Mouse (Mus musculus): Measurements from ENCODE around the gene Tshz3. TPM values are rescaled to one million over a fixed set of nuclear protein-coding genes. Genes with fewer than 3 reads are reported as not detected.

Gene Tshz3
- polyA plus RNA-seq, 1 experiment from 2014 or later: 2.4 TPM

DNA sequence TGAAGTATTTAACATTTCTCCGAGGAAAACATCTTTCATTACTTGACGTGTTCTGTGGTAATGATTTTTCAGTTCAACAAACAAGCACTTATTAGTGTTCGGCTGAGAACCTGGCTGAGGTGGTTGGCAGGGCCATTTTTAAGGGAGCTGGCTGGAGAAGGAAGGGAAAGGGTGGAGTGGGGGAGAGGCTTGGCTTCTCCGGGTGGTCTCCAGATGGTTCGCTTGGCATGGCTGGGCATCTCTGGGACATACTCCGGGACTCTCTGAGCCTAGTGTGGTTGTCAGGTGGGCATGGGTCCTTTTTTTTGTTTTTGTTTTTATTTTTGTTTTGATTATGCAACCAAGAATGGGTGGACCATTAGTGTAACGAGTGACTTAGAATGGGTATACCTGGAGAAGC lies 16.4 kb downstream of the Tshz3 start:
- ATAC-seq (replicated peaks; ENCODE audit: insufficient number of reproducible peaks, insufficient read depth, low FRiP score, low read depth): no peak
- Histone ChIP-seq H3K9me3 (replicated peaks) (no peaks in the 10 kb centered on the region), H3K4me3 (no peak overlapping the region), H3K27me3 (no peaks in the 10 kb centered on the region), H3K9ac (no peak overlapping the region), H3K27ac (no peak overlapping the region), H3K4me2 (no peak overlapping the region), H3K4me1 (replicated peaks) (peaks cover 2% of the 10 kb centered on the region; the same call in 1 of the 2 replicates), H3K36me3 (no peaks in the 10 kb centered on the region)
- 71% methylated on average over 7 of the region's 7 CpGs for WGBS

GRCm38 (mm10) chr7:36717192-36717591 lies 19.3 kb downstream of the Tshz3 start:
- Histone ChIP-seq H3K9ac (no peak overlapping the region), H3K4me2 (no peak overlapping the region), H3K9me3 (replicated peaks) (no peaks in the 10 kb centered on the region), H3K36me3 (no peaks in the 10 kb centered on the region), H3K4me1 (replicated peaks) (no peaks in the 10 kb centered on the region; the same call in 1 of the 2 replicates), H3K4me3 (no peak overlapping the region), H3K27ac (no peak overlapping the region), H3K27me3 (no peaks in the 10 kb centered on the region)
- 48% methylated on average over 6 of the region's 6 CpGs for WGBS
- no peak for ATAC-seq (replicated peaks; ENCODE audit: insufficient number of reproducible peaks, insufficient read depth, low FRiP score, low read depth)

GRCm38 (mm10) chr7:36720830-36721229 lies 22.9 kb downstream of the Tshz3 start:
- H3K4me3 ChIP-seq: no peak overlapping the region
- H3K27ac ChIP-seq: no peak overlapping the region
- H3K4me1 ChIP-seq (replicated peaks): no peaks in the 10 kb centered on the region; the same call in 1 of the 2 replicates
- H3K36me3 ChIP-seq: no peaks in the 10 kb centered on the region
- no peaks in the 10 kb centered on the region for H3K27me3 ChIP-seq
- no peak for ATAC-seq (replicated peaks; ENCODE audit: insufficient number of reproducible peaks, insufficient read depth, low FRiP score, low read depth)
- WGBS: 51% methylated on average over 9 of the region's 9 CpGs
- H3K4me2 ChIP-seq: no peak overlapping the region
- no peaks in the 10 kb centered on the region for H3K9me3 ChIP-seq (replicated peaks)
- H3K9ac ChIP-seq: no peak overlapping the region

GRCm38 (mm10) chr7:36736303-36737050 lies 38.6 kb downstream of the Tshz3 start:
- Histone ChIP-seq H3K27me3 (no peaks in the 10 kb centered on the region), H3K36me3 (no peaks in the 10 kb centered on the region), H3K9ac (no peak overlapping the region), H3K4me2 (no peak overlapping the region), H3K4me1 (replicated peaks) (no peaks in the 10 kb centered on the region), H3K9me3 (replicated peaks) (no peaks in the 10 kb centered on the region), H3K27ac (no peak overlapping the region), H3K4me3 (no peak overlapping the region)
- 76% methylated on average over 14 of the region's 14 CpGs for WGBS
- ATAC-seq (replicated peaks; ENCODE audit: insufficient number of reproducible peaks, insufficient read depth, low FRiP score, low read depth): no peak

DNA sequence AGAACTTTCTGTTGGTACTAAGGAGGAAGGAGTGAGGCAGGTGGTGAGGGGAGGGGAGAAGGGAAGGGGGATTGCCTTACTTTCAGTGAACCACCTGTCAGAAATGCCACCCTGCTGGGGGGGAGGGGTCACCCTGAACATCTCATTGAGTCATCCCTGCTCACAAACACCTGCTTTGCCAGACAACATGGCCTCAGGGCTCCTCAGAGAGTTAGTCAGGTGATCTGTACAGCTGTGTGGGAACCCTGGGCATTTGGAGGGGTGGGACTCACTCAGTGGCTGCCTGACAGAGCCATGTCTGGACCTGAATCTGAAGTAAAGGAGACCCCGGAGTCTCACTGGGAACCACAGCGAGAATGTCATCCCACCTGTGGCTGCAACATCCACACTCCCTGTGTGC lies 53.6 kb downstream of the Tshz3 start:
- H3K4me3 ChIP-seq: no peak overlapping the region
- ATAC-seq (replicated peaks; ENCODE audit: insufficient number of reproducible peaks, insufficient read depth, low FRiP score, low read depth): no peak
- no peak overlapping the region for H3K4me2 ChIP-seq
- H3K9ac ChIP-seq: no peak overlapping the region
- H3K27ac ChIP-seq: no peak overlapping the region
- H3K36me3 ChIP-seq: no peaks in the 10 kb centered on the region
- no peaks in the 10 kb centered on the region for H3K4me1 ChIP-seq (replicated peaks)
- H3K27me3 ChIP-seq: no peaks in the 10 kb centered on the region
- H3K9me3 ChIP-seq (replicated peaks): no peaks in the 10 kb centered on the region
- 87% methylated on average over 2 of the region's 2 CpGs for WGBS

- Histone ChIP-seq H3K4me1 (replicated peaks) (no peaks in the 10 kb centered on the region), H3K9ac (no peak overlapping the region), H3K9me3 (replicated peaks) (no peaks in the 10 kb centered on the region), H3K36me3 (no peaks in the 10 kb centered on the region), H3K4me3 (no peak overlapping the region), H3K4me2 (no peak overlapping the region), H3K27ac (no peak overlapping the region), H3K27me3 (no peaks in the 10 kb centered on the region)
- WGBS: 77% methylated on average over 8 of the region's 8 CpGs
- no peak for ATAC-seq (replicated peaks; ENCODE audit: insufficient number of reproducible peaks, insufficient read depth, low FRiP score, low read depth)
Observed at GRCm38 (mm10) chr7:36767501-36768092, 69.7 kb downstream of the Tshz3 start.

DNA sequence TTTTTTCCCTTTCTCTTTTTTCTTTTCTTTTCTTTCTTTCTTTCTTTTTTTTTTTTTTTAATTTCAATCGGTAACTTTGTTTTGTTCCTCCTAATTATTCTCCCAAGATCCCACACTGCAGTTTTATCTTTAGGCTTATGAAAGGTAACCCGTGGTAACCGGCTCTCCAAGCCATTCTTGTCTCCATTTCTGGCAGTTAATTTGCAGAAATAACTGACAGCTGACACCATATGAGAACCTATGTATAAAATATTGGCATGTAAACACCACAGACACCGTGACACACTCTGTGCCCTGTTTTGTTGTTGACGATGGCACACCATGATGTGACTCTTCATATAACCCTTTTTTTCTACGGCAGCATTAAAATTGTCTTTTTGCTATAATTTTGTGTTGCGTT lies 75.2 kb downstream of the Tshz3 start:
- Histone ChIP-seq H3K4me3 (no peak overlapping the region), H3K36me3 (no peaks in the 10 kb centered on the region), H3K27ac (no peak overlapping the region), H3K4me2 (no peak overlapping the region), H3K27me3 (no peaks in the 10 kb centered on the region), H3K9me3 (replicated peaks) (no peaks in the 10 kb centered on the region), H3K9ac (no peak overlapping the region), H3K4me1 (replicated peaks) (no peaks in the 10 kb centered on the region)
- ATAC-seq (replicated peaks; ENCODE audit: insufficient number of reproducible peaks, insufficient read depth, low FRiP score, low read depth): no peak
- WGBS: 81% methylated on average over 7 of the region's 7 CpGs

DNA sequence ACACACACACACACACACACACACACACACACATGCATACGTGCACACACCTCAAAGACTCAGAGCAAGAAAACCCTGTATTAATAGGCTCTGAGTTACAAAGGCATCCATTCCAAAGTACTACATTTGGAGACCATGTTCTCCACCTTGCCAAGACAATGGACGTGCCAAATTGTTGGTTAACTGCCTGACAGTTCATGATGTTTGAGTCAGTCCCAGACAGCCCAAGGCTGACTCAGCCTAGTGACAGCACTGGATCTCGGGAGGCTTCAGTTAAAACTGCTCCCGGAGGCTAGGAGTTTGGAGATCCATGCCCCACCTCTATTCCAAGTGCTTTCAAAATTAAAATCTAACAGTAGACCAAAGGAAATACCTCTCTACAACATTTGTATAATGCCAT lies 79.0 kb downstream of the Tshz3 start:
- H3K4me2 ChIP-seq: no peak overlapping the region
- no peaks in the 10 kb centered on the region for H3K4me1 ChIP-seq (replicated peaks)

DNA sequence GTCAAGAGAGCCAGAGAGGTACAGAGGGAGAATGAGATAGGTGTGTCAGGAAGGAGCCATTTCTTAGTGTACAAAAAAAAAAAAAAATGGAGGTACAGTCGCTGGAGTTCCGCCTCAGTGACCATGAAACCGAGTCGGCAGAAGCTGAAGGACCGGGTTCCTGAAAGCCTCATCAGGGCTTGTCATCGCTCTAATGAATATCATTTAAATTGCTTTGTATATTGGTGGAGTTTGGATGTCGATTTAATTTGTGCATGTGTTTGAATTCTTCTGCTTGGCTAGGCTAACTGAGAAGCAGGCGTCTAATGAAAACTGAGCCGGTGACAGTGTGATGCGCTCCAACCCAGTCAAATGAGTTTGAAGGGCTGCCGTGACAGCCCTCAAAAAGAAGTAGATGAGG lies 80.5 kb downstream of the Tshz3 start:
- Histone ChIP-seq H3K4me3 (no peak overlapping the region), H3K27me3 (no peaks in the 10 kb centered on the region), H3K36me3 (no peaks in the 10 kb centered on the region), H3K27ac (no peak overlapping the region), H3K4me1 (replicated peaks) (no peaks in the 10 kb centered on the region), H3K9ac (no peak overlapping the region), H3K9me3 (replicated peaks) (no peaks in the 10 kb centered on the region), H3K4me2 (no peak overlapping the region)
- 84% methylated on average over 11 of the region's 11 CpGs for WGBS
- ATAC-seq (replicated peaks; ENCODE audit: insufficient number of reproducible peaks, insufficient read depth, low FRiP score, low read depth): no peak

More for the DNA sequence above, 79.0 kb downstream of the Tshz3 start:
- H3K27ac ChIP-seq: no peak overlapping the region
- no peaks in the 10 kb centered on the region for H3K9me3 ChIP-seq (replicated peaks)
- no peak overlapping the region for H3K4me3 ChIP-seq
- no peak for ATAC-seq (replicated peaks; ENCODE audit: insufficient number of reproducible peaks, insufficient read depth, low FRiP score, low read depth)
- 74% methylated on average over 4 of the region's 4 CpGs for WGBS
- H3K27me3 ChIP-seq: no peaks in the 10 kb centered on the region
- H3K9ac ChIP-seq: no peak overlapping the region
- H3K36me3 ChIP-seq: no peaks in the 10 kb centered on the region

GRCm38 (mm10) chr7:36784243-36784773 lies 86.4 kb downstream of the Tshz3 start:
- ATAC-seq (replicated peaks; ENCODE audit: insufficient number of reproducible peaks, insufficient read depth, low FRiP score, low read depth): no peak
- Histone ChIP-seq H3K4me1 (replicated peaks) (no peaks in the 10 kb centered on the region), H3K9me3 (replicated peaks) (no peaks in the 10 kb centered on the region), H3K9ac (no peak overlapping the region), H3K36me3 (no peaks in the 10 kb centered on the region), H3K27me3 (no peaks in the 10 kb centered on the region), H3K4me3 (no peak overlapping the region), H3K27ac (no peak overlapping the region), H3K4me2 (no peak overlapping the region)
- 61% methylated on average over 4 of the region's 4 CpGs for WGBS

DNA sequence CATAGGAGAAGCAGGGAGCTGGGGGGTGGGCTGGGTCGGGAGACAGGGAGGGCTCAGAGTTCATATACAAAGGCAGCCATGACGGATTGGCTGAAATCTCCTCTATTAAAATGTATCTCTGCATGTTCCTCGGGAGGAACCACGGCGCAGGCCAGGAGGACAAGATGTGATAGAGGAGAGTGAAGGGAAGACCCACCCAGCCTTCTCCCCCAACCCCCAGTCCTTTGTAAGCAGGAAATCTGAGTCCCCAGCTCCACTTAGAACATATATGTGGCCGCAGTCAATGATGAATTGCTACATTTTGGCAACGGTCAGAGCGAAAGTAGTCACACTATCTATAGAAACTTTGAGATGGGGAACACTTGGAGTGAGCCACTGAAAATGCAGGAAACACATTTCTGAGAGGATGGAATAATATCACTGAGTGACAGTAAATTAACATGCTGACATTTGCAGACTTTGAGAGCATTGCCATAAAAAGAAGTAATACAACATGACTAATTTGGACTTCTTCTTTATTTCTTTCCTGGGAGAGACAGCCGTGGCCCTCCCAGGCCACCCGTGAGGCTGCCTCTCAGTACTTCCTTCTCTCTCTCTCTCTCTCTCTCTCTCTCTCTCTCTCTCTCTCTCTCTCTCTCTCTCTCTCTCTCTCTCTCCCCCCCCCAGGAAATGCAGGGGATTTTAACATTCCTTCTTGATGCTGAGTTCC lies 88.9 kb downstream of the Tshz3 start:
- Histone ChIP-seq H3K36me3 (no peaks in the 10 kb centered on the region), H3K4me1 (replicated peaks) (no peaks in the 10 kb centered on the region), H3K27me3 (no peaks in the 10 kb centered on the region), H3K9me3 (replicated peaks) (no peaks in the 10 kb centered on the region), H3K9ac (no peak overlapping the region), H3K4me3 (no peak overlapping the region), H3K4me2 (no peak overlapping the region), H3K27ac (no peak overlapping the region)
- 57% methylated on average over 10 of the region's 10 CpGs for WGBS
- ATAC-seq (replicated peaks; ENCODE audit: insufficient number of reproducible peaks, insufficient read depth, low FRiP score, low read depth): no peak

All from heart, embryonic 15.5 days (tissue).